Mouse (Mus musculus) adrenal gland, postnatal 36 days (tissue): Measurements from ENCODE around the gene Dad1. TPM values are rescaled to one million over a fixed set of nuclear protein-coding genes. Genes with fewer than 3 reads are reported as not detected.
"Not testable (repeated sequence)": the region's sequence is repeated elsewhere in the genome, so short reads cannot be mapped to it uniquely, and the experiment has no call there.

Experiments
- DNase-seq, 2 experiments: peaks; one replicate each; pipeline ENCODE4 v3.0.0; 2021; ENCODE audit warnings: mixed read lengths in 1 of 2
- total RNA-seq, 2 experiments: library from RNA; stranded (reverse); gene quantifications; 2 replicates each; pipeline ENCODE4 v1.2.3; 2021

Dad1 gene
- total RNA-seq, 2 experiments from 2014 or later: 341 to 382 TPM

- DNase-seq: no peak
Measured at GRCm38 (mm10) chr14:54246232-54246631, 7.7 kb downstream of the Dad1 start.

- peak; percentile 51 to 52 for DNase-seq
Measured at GRCm38 (mm10) chr14:54244183-54244582, 9.7 kb downstream of the Dad1 start.

GRCm38 (mm10) chr14:54240542-54240941, 13.4 kb downstream of the Dad1 start:
- DNase-seq: peak; percentile 49 to 54

- peak; percentile 92 to 93 for DNase-seq
Measured at GRCm38 (mm10) chr14:54239002-54239736, 14.7 kb downstream of the Dad1 start.

- DNase-seq: peak; percentile 52 to 60
Measured at GRCm38 (mm10) chr14:54236881-54237280, 17.0 kb downstream of the Dad1 start.

GRCm38 (mm10) chr14:54235825-54236540, 17.9 kb downstream of the Dad1 start:
- DNase-seq: peak; percentile 75 to 77

- DNase-seq: no peak
Measured at GRCm38 (mm10) chr14:54234231-54235040, 19.5 kb downstream of the Dad1 start.

GRCm38 (mm10) chr14:54233559-54234143, 20.3 kb downstream of the Dad1 start:
- no peak for DNase-seq

GRCm38 (mm10) chr14:54232811-54233558, 20.9 kb downstream of the Dad1 start:
- DNase-seq: peak; percentile 47 to 61

- DNase-seq: no peak
Measured at GRCm38 (mm10) chr14:54232143-54232542, 21.8 kb downstream of the Dad1 start.

- no peak for DNase-seq
Measured at GRCm38 (mm10) chr14:54231176-54231956, 22.5 kb downstream of the Dad1 start.

- no peak for DNase-seq
Measured at GRCm38 (mm10) chr14:54230638-54231150, 23.2 kb downstream of the Dad1 start.

GRCm38 (mm10) chr14:54229849-54230248, 24.1 kb downstream of the Dad1 start:
- not testable (repeated sequence) for DNase-seq

GRCm38 (mm10) chr14:54228933-54229713, 24.8 kb downstream of the Dad1 start:
- no peak for DNase-seq

- DNase-seq: no peak
Measured at GRCm38 (mm10) chr14:54228501-54228900, 25.4 kb downstream of the Dad1 start.

- DNase-seq: peak; percentile 70 to 79
Measured at GRCm38 (mm10) chr14:54227911-54228451, 25.9 kb downstream of the Dad1 start.

- DNase-seq: peak; percentile 37 to 58
Measured at GRCm38 (mm10) chr14:54226911-54227811, 26.7 kb downstream of the Dad1 start.

- no peak for DNase-seq
Measured at GRCm38 (mm10) chr14:54225725-54226124, 28.2 kb downstream of the Dad1 start.
